Mouse (Mus musculus): ENCODE data around the gene Fastkd1. TPM values are rescaled to one million over a fixed set of nuclear protein-coding genes. Genes with fewer than 3 reads are reported as not detected.

The Fastkd1 gene
- polyA plus RNA-seq (2017; shearing (Covaris generic)), result 10 to 100 TPM in 1 of 2 experiments, 1 to 10 TPM in 1; 6.5 to 11.7 TPM

GRCm38 (mm10) chr2:69712981-69713625 is at the start of gene Fastkd1:
Fastkd1 (minus strand) TSS chr2:69713516.

GRCm38 (mm10) chr2:69722273-69722649 is 8.9 kb upstream of the Fastkd1 start, which contains the start of gene Ppig:
Ppig (plus strand) TSS chr2:69722545.

GRCm38 (mm10) chr2:69669853-69670252 is 43.5 kb downstream of the Fastkd1 start, which contains the start of gene Klhl41:
Klhl41 (plus strand) TSS chr2:69670120.

GRCm38 (mm10) chr2:69646726-69647490 is 66.4 kb downstream of the Fastkd1 start, which contains the start of gene Bbs5:
Bbs5 (plus strand) TSS chr2:69647171.

Other genes starting within 250 kb of the Fastkd1 start
- gene Lrp2, start 127.5 kb downstream of the Fastkd1 start, polyA plus RNA-seq (2017; shearing (Covaris generic)), result under 1 TPM in 1 of 2 experiments, not detected in 1; 0.17 TPM
- under 1 TPM in 1 of 2 experiments, not detected in 1; 0.50 TPM for gene Bbs5, start 66.3 kb downstream of the Fastkd1 start, polyA plus RNA-seq (2017; shearing (Covaris generic))
- gene Klhl41, start 43.4 kb downstream of the Fastkd1 start, polyA plus RNA-seq (2017; shearing (Covaris generic)), result not detected
- gene Ppig, start 9.0 kb upstream of the Fastkd1 start, polyA plus RNA-seq (2017; shearing (Covaris generic)), result 100 to 1,000 TPM; 173 to 213 TPM
- 1 to 10 TPM; 2.0 to 3.7 TPM for gene Ccdc173, start 76.1 kb upstream of the Fastkd1 start, polyA plus RNA-seq (2017; shearing (Covaris generic))
- gene Phospho2, start 76.1 kb upstream of the Fastkd1 start, polyA plus RNA-seq (2017; shearing (Covaris generic)), result 10 to 100 TPM; 31.2 to 37.8 TPM
- under 1 TPM in 1 of 2 experiments, not detected in 1; 0.27 TPM for gene Klhl23, start 108.4 kb upstream of the Fastkd1 start, polyA plus RNA-seq (2017; shearing (Covaris generic))
- 100 to 1,000 TPM; 349 to 359 TPM for gene Ssb, start 148.0 kb upstream of the Fastkd1 start, polyA plus RNA-seq (2017; shearing (Covaris generic))
- 10 to 100 TPM; 28.1 to 36.4 TPM for gene Mettl5, start 172.1 kb upstream of the Fastkd1 start, polyA plus RNA-seq (2017; shearing (Covaris generic))
- 10 to 100 TPM; 20.7 to 21.6 TPM for gene Ubr3, start 183.7 kb upstream of the Fastkd1 start, polyA plus RNA-seq (2017; shearing (Covaris generic))